Mouse (Mus musculus): ENCODE results near the gene Gpr62.

Gene Gpr62

DNA sequence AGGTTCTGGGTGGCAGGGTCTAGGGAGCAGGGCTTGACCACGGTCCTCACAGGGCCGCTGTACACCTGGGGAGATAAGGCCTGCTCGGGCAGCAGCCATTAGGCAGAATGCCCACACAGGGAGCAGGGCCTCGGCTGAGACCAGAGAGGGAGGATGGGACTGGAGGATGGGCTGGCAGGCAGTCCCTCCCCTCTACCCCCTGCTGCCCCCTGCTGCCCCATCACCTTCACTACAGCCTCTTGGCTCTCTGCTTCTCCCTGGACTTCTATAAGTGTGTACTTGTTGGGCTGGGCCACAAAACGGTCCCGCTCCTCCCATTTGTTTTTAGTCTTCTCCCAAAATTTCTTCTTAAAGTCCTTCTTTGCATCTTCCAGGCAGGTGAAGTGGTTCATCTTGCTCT is 8.7 kb upstream of the Gpr62 start:
- in situ Hi-C loops (cut with MseI, MboI) = no loop called here

DNA sequence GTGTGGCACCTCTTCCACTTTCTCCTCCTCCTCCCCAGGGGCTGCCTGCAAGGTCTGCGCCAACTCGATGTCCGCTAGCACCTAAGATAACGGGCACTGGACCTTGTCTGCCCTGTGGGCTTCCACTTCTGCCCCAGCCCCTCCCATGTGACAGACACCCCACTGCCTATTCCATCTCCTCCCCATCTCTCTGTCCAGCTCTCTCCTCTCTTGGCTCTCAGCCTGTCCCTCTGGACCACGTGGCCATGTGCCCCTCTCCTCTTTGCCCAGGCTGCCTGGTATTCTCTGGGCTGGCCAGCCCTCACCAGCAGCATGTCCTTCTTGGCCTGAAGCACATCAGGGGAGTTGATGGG is 8.0 kb upstream of the Gpr62 start:
- in situ Hi-C loops (cut with MseI, MboI) = no loop called here

DNA sequence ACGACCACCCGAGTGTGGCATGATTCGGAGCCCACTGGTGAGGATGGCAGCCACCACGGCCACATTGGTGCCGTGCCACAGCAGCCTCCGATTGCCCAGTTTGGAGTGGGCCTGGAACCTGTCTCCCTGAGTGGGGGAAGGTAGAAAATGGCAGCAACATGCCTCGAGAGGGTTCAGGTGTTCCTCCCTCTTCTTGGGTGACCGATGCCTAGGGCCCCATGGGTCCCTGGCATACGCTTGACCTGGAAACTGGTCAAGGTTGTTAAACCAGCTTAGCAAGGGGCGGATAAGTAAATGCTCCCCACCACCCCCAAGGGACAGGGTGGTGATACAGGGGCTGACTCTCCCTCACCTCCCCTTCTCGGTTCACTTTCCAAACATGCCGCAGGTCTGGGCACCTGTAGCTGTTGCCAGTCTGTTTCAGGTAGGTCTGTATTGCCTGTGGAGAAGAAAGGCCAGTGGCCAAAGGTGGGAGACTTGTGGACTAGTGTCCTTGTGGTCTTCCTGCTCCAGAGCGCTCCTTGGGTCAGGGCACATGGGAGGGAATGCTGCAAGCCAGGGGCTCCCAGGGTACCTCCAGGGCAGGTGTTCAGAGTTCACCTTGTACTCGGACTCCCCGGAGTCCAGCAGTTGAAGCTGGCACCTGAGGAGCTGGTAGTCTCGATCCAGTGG is 7.5 kb upstream of the Gpr62 start:
- in situ Hi-C loops (cut with MseI, MboI) = no loop called here

DNA sequence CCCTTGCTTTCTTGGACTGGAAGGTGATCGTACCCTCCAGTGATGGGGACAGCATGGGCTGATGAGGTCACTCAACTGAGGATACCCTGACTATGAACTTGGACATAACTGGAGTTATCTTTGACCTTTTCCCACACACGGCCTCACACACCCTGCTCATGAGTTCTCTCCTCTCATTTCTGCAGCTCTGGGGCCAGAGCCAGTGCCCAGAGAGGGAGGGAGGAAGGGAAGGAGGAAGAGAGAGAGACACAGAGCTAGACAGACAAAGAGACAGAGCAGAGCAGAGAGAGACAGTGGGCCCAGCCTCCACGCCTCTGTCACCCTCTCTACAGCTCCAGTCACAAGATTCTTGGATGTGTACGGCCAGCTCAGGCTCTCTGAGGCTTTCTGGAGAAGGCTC is 6.6 kb upstream of the Gpr62 start:
- in situ Hi-C loops (cut with MseI, MboI) = no loop called here

DNA sequence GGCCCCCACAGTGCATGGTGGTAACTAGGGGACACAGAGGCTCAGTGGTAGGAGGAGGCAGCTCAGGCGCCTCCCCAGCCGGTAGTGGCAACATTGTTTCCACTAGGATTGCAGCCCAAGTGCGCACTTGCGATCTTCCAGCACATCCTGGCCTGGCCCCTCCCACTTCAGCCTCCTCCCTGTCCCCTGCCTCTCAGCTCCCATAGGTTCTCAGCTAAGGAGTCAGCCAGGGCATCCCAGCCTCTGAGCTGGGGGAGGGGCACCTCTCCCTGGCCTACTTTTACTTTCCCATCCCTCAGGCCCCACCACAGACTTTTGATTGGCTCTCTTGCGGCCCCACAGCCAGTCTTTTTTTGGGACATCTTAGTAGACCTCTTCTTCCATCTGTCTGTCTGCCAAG is 6.2 kb upstream of the Gpr62 start:
- in situ Hi-C loops (cut with MseI, MboI) = no loop called here

DNA sequence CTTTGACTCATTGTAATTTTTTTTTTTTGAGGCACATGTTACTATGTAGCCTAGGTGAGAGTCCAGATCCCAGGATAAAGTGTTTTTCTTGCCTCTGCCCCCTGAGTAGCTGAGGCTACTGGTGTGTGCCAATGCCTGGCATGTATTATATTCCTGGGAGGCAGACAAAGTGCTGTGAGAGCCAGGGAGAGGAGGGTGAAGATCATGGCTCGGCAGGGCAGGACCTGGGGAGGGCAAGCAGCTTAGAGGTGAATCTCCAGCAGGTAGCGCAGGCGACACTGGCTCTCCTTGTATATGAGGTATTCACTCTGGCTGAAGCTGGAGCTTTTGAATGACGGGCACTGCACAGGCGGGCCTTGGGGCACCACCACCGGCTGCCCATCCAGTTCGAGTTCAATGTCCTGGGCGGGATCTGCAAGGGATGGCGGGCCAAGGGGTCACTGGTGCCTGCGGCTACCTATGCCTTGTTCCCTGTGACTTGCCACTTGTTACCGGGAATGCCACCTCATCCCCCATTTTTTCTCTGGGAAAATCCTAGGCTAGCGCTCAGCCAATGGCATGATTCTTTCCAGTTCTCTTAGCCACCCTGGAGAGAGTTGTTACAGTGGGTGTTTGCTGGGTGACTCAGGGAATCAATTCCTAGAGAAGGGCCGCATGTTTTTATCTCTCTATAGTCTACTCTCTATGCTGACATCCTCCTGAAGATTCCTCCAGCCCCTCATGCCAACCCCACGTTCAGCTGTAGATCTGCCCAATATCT is 5.4 kb upstream of the Gpr62 start:
- in situ Hi-C loops (cut with MseI, MboI) = no loop called here

DNA sequence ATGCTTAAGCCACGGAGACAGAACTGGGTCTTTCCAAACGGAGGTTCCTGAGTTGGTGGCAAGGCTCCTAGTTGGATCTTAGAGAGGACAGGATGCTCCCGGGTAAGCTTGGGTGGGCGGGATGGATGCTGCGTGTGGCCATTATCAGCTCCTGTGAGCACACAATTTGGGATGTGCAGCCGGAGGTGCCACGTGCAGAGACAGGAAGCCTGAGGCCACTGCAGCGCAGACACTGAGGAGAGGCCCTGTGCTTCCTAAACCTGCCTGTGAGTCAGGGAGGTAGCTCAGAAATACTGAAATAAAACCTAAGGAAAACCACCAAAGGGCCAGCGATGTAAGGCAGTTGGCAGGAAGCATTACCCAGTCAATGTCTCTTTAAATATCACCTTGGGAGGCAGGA is 4.0 kb upstream of the Gpr62 start:
- in situ Hi-C loops (cut with MseI, MboI) = no loop called here

DNA sequence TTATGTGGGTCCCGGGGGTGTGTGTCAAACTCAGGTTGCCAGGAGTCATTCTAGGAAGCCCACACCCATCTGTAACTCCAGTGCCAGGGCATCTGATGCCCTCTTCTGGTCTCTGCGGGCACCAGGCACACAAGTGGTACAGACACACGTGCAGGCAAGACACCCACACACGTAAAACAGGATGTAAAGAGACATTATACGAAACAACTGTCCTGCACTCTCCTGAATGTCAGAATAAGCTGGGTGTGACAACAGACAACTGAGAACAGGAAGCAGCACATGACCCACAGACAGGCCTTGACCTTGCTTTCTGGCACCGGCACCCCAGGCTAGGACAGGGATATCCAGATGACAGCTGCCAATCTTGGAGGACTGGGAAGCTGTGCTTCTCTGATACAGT is 3.6 kb upstream of the Gpr62 start:
- in situ Hi-C loops (cut with MseI, MboI) = no loop called here

DNA sequence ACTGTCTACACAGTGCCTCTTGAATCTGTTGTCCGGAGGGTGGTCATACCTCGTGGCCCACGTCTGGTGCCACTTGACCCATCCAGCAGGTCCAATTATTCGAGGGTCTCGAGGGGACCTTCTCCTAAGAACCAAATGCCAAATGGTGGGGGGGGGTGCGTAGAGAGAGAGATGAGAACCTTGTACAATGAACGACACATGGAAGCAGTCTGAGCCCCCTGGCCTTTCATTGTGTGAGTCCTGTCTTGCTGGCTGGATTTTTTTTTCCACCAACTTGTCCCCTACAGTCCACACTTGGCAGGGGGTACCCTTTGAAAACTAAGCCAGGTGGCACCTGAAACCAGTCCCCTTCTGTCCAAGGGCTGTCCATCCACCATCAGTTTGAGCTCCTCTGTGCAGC is 2.0 kb upstream of the Gpr62 start:
- in situ Hi-C loops (cut with MseI, MboI) = no loop called here

DNA sequence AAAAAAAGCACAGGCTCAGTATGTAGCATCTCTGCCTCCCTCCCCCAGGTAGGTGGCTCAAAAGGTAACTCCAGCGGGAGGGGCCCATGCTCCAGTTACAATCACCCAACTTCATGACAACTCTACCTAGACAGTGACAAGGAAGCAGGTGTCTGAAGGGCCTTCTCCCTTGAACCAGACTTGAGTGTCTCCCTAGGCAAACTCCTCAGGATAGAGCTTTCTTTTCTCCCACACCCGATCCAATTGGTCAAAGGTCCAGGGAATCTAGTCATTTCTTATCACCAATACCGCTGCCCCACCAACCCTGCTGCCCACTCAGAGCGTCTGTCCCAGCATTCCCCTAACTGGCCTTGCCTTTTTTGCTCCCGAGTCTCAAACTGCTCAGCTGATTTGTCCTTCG is 983 bp upstream of the Gpr62 start:
- in situ Hi-C loops (cut with MseI, MboI) = no loop called here

DNA sequence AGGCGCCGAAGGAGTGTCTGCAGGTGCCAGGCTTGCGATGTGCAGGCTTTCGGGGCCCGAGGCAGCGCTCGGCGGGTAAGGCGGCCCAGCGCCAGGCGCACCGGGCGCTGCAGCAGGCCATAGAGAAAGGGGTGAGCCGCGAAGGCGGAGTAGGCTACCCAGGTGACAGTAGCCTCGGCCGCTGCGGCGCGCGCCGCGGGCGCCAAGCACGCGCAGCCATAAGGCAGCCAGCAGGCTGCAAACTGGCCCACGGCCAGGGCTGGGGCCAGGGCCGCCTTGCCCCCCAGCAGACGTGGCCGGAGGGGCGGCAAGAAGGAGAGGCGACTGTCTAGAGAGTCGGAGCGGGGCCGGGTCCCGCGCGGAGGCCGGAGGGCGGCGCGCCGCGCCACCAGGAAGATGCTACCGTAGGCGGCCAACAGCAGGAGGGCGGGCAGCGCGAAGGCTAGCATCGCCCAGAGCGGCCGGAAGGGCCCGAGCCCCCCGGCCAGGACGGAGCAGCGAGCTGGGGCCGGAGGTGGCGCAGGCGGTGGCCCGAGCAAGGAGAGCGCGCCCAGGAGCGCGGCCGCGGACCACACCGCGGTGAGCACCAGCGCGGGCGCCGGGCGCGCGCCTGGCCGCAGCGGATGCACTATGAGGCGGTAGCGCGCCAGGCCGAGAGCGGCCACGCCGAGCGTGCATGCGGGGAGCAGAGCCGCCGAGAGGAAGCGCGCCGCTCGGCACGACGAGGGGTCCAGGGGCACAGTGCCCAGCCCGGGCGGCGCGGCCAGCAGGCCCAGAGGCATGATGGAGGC is 792 bp downstream of the Gpr62 start:
- in situ Hi-C loops (cut with MseI, MboI) = no loop called here

DNA sequence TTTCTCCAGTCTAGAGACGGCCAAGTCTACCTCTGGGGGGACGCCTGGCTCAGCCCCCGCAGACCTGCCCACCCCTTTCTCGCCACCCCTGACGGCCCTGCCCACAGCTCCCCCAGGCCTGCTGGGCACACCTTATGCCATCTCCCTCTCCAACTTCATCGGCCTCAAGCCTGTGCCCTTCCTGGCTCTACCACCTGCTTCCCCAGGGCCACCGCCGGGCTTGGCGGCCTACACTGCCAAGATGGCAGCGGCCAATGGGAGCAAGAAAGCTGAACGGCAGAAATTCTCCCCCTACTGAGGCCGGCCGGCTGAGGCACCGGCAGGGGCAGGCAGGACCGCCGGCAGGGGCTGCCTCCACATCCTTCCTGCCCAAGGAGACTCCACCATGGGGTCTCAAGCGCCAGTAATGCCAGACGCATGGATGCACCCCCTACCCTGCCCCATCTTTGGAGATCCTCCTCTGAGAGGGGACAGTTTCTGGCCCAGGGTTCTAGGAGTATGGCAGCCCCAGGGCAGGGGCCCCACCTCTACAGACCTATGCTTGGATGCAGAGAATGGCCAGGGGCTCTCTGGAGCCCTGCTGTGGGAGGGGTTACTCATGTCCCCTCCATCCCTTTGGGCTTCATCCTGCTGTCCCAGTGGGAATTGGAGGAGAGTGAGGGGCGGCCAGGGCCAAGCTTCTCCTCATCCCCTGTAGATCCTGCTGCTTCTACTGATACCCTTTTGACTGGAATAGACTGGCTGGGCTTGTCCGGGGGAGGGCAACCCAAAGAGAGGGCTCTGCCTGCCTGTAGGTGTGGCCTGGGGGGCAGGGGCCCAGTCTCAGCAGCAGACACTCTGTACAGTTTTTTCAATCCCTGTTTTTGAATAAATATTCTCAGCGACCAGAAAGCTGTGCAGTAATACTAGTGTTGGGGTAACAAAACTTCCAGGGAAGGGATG is 2.3 kb downstream of the Gpr62 start:
- in situ Hi-C loops (cut with MseI, MboI) = no loop called here

DNA sequence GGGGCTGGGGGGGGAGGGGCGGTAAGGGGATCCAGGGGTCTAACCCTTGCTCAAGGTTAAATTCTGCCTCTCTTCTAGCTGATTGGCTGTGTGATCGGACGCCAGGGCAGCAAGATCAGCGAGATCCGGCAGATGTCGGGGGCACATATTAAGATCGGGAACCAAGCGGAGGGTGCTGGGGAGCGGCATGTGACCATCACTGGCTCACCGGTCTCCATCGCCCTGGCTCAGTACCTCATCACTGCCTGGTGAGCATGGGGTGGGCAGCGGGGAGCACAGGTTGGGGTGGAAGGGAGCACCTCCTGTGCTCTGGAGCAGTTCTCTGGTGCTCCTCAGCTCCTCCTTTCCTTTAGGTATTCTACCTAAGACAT is 3.3 kb downstream of the Gpr62 start:
- in situ Hi-C loops (cut with MseI, MboI) = no loop called here

DNA sequence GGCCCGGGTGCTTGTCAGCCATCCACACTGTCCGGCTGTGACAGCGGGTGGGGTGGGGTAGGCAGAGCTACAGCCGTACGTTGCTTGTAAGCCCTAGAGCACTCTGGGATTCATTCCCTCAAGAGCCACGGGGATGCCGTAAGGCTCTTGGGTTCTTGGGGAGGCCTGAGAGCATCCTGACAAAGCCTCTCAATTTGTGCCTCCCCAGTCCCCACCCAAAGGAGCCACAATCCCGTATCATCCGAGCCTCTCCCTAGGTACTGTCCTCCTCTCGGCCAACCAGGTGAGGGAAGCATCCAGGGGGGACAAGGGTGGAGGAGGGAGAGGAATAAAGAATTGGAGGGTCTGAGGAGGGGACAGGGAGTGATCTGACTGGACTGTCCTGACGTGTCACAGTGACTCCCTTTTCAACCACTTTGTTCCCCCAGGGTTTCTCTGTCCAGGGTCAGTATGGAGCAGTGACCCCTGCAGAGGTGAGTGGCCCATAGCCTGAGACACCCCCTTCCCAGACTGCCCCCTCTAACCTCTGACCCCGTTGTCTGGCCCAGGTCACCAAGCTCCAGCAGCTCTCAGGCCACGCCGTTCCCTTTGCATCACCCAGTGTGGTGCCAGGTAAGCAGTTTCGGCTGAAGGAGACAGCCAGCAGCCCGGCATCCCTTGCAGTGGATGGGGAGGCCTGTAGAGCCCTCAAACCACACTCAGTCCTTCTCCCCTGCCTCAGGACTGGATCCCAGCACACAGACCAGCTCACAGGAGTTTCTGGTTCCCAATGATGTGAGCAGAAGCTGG is 3.9 kb downstream of the Gpr62 start:
- in situ Hi-C loops (cut with MseI, MboI) = no loop called here

DNA sequence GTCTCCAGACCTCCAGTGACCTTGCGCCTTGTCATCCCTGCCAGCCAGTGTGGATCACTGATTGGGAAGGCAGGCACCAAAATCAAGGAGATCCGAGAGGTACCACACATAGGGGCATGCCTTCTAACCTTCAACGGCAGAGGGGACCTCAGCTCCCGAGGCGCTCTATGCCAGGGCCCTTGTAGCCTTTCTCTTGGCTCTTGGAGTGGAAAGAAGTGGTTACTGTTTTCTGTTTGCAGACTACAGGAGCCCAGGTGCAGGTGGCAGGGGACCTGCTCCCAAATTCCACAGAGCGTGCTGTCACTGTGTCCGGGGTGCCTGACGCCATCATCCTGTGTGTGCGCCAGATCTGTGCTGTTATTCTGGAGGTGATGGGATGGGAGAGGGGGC is 4.7 kb downstream of the Gpr62 start:
- in situ Hi-C loops (cut with MseI, MboI) = no loop called here

DNA sequence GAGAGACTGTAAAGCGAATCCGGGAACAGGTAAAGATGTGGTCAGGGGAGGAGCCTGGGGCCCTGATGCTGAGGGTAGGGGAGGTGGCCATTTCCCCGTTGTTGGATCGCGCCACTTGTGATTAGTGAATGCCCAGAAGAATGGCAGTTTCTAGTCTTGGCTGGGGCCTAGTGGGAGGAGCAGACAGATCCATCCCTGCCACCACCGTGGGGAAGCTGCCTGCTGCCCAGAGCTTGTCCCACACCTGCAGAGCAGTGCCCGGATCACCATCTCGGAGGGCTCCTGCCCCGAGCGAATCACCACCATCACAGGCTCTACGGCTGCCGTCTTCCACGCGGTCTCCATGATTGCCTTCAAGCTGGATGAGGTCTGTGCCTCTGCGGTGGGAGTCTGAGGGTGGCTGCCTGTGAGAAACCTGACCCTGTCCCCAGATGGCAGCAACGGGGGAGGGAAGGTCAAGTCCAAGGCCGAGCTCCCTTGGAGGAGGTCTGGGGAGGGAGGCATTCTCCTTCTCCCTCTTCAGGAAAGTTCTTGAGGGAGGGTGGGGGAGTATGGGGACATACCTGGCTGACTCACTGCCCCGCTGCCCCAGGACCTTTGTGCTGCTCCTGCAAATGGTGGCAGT is 5.2 kb downstream of the Gpr62 start:
- in situ Hi-C loops (cut with MseI, MboI) = no loop called here

DNA sequence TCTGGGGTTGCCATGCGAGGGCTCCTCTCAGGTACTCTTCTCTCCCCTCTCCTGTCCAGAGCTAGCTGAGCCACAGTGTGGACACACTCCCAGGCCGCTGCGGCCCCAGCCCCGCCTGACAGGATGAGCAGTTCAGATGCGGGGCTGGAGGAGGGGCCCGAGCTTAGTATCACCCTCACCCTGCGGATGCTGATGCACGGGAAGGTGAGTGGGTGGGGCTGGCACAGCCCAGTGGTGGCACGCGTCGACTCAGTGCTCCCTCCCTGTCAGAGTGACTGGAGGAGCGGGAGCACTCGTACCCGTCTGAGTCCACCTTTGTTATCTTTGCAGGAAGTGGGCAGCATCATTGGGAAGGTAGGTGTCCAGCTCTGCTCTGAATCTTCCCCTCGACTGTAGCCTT is 5.8 kb downstream of the Gpr62 start:
- in situ Hi-C loops (cut with MseI, MboI) = no loop called here

DNA sequence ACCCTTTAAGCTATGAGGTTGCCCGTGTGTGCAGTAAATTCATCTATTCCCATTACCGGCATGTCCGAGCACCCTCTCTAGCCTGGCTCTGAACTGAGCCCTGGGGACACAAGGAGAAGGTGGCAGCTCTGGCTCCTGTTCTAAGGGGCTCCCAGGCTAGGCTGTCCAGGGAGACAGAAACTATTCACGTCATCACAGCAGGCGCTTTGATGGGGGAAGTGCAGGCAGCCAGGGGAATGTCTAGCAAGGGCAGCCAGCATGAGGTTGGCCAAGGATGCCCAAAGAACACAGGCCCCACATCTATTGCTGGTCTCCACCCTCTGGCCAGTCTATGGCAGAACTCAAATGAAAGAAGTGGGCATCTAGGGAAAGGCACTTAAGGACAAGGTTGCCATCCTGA is 7.8 kb downstream of the Gpr62 start:
- in situ Hi-C loops (cut with MseI, MboI) = no loop called here

DNA sequence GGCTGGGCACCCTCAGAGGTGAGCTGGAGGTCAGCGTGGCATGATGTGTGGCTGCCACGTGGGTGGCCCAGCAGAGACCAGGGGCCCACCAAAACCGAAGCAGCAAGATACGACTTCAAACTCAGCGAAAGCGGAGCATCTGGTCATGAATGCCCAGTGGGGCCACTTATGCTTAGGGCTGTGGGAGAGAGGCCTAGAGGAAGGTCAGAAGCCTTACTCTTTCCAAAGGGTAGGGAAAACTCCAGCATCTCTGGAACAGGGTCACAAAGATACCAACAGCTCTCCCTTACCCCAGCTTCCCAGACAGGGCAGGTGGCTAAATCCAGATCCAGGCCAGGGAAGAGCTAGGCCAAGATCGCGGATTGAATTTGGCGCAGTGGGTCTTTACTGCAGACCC is 8.6 kb downstream of the Gpr62 start:
- in situ Hi-C loops (cut with MseI, MboI) = no loop called here

DNA sequence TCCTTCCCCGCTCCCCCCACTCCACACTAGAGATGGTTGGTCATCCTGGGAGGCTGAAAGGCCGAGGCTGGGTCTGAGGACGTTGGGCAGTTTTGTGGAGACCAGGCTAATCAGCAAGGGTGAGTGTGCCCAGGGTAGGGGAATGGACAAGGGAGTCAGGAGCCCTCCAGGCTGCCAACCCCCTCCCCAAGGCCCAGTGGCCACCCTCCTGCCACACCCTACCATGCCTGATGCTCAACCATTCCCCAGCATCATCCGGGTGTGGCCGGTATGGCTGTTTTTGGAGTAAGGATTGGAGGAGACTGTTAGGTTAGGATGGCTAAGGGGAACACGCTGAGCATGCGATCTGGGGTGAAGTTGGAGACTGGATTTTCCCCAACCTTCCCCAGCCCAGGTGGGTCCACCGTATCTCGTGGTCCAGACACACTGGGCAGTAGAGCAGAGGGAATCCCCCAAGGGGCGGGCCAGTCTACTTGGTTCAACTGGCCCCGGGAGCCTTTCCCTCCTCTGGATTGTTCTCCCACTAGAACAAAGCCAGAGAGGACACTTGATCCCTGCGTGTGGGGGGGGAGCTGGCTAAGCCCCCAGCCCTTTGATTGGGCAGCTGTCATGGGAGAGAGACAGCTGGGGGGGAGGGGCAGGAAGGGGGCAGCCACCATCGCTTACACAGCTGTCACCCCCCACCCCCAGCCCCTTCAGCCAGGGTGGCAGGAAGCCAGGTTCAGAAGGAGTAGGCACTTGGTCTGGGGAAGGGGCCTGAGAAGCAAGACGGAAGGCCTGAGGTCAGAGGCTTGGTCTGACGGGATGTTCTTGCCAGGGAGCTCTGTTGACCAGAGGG is 9.2 kb downstream of the Gpr62 start:
- in situ Hi-C loops (cut with MseI, MboI) = no loop called here

All from mouse trophoblast stem cell (cell line).